Mouse (Mus musculus) limb, embryonic 13.5 days (tissue): ENCODE results near the gene Lrrc31. TPM values are rescaled to one million over a fixed set of nuclear protein-coding genes. Genes with fewer than 3 reads are reported as not detected.

Experiments used
- ATAC-seq: fragments of 200-750 bp; cut with Nextera tagmentation; 2 replicates; pipeline ENCODE4 v1.8.0; 2017; ENCODE audit warnings: low read depth, moderate number of reproducible peaks, moderate TSS enrichment; ENCODE audit not compliant: low FRiP score
- H3K27ac ChIP-seq: fragments of 300-500 bp; sonication (generic); 2 replicates; pipeline ENCODE4 v1.5.1; 2015; ENCODE audit warnings: inconsistent platforms, mild to moderate bottlenecking, moderate library complexity
- H3K27me3 ChIP-seq: fragments of 300-500 bp; sonication (generic); 2 replicates; pipeline ENCODE4 v1.6.1; 2015; ENCODE audit warnings: mild to moderate bottlenecking, inconsistent platforms
- H3K36me3 ChIP-seq: fragments of 300-500 bp; sonication (generic); 2 replicates; pipeline ENCODE4 v1.6.1; 2015; ENCODE audit warnings: inconsistent platforms, mild to moderate bottlenecking, moderate library complexity
- H3K4me1 ChIP-seq: fragments of 300-500 bp; sonication (generic); 2 replicates; pipeline ENCODE4 v1.6.1; 2015; ENCODE audit warnings: inconsistent platforms
- H3K4me2 ChIP-seq: fragments of 300-500 bp; sonication (generic); replicated peaks from 2 replicates; pipeline ENCODE4 v1.6.1; 2015; ENCODE audit warnings: inconsistent platforms, mild to moderate bottlenecking, moderate library complexity
- H3K4me3 ChIP-seq: fragments of 300-500 bp; sonication (generic); 2 replicates; pipeline ENCODE4 v1.5.1; 2015; ENCODE audit warnings: moderate library complexity, mild to moderate bottlenecking, inconsistent platforms
- H3K9ac ChIP-seq: fragments of 300-500 bp; sonication (generic); 2 replicates; pipeline ENCODE4 v1.6.1; 2015; ENCODE audit warnings: mild to moderate bottlenecking, inconsistent platforms
- H3K9me3 ChIP-seq: fragments of 300-500 bp; sonication (generic); 2 replicates; pipeline ENCODE4 v1.6.1; 2016; ENCODE audit warnings: inconsistent platforms
- WGBS: fragments of 180-500 bp; shearing (Covaris S2); methylation state at CpG from one replicate; pipeline ENCODE4 v1.1.7; 2015; 5-methylcytosine and 5-hydroxymethylcytosine counted together
- polyA plus RNA-seq: library from polyadenylated mRNA; unstranded; fragments of >200 nt; fragmentation: Nextera tagmentation; extraction: Ambion mirVana; gene quantifications from 2 replicates; pipeline ENCODE4 v1.2.1, GENCODE M21; 2015

Gene Lrrc31
- polyA plus RNA-seq, 1 experiment from 2014 or later = not detected

DNA sequence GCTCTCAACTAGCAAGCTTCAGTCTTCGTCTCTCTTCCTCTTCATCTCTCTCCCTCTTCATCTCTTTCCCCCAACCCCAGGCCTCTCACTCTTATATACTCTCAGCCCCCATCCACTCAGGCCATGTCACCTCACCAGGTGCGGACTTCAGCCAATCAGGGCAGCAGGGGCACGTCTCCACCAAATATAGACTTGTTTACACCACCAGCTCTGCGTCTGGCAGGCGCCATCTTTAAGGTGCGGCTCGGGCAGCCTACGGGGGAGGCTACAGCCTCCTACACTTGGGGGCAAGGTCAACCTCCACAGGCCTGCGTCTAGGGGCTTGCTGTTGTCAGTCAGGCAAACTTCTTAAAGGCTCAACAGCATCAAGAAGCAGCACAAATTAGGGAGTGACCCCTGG, 41.2 kb downstream of the Lrrc31 start:
- WGBS = 87% methylated on average over 9 of the region's 9 CpGs

DNA sequence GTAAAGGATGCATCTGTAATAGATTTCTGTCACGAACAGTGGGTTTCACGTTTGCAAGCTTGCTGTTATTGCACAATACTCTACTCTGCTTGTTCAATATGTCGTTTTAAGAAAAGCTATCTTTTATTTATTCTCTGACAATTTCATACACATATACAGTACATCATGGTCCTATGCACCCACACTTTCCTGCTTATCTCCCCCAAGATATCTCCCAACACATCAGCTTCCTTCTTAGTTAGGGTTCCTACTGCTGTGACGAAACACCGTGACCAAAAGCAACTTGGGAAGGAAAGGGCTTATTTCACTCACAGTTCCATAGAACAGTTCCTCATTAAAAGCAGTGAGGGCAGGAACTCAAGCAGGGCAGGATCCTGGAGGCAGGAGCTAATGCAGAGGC, 43.7 kb downstream of the Lrrc31 start:
- no peak overlapping the region for H3K9ac ChIP-seq
- H3K9me3 ChIP-seq = no peaks in the 10 kb centered on the region
- WGBS = 85% methylated on average over 5 of the region's 5 CpGs
- H3K4me3 ChIP-seq = no peak overlapping the region
- no peak overlapping the region for H3K27ac ChIP-seq
- H3K27me3 ChIP-seq = peaks cover 12% of the 10 kb centered on the region
- H3K4me1 ChIP-seq = no peaks in the 10 kb centered on the region
- H3K36me3 ChIP-seq = no peaks in the 10 kb centered on the region
- no peak overlapping the region for H3K4me2 ChIP-seq
- ATAC-seq = no peak

More for the DNA sequence above, 41.2 kb downstream of the Lrrc31 start:
- no peak for ATAC-seq
- Histone ChIP-seq H3K4me2 (no peak overlapping the region), H3K9me3 (no peaks in the 10 kb centered on the region), H3K4me3 (no peak overlapping the region), H3K9ac (no peak overlapping the region), H3K27ac (no peak overlapping the region), H3K36me3 (no peaks in the 10 kb centered on the region), H3K4me1 (no peaks in the 10 kb centered on the region), H3K27me3 (no peaks in the 10 kb centered on the region)

DNA sequence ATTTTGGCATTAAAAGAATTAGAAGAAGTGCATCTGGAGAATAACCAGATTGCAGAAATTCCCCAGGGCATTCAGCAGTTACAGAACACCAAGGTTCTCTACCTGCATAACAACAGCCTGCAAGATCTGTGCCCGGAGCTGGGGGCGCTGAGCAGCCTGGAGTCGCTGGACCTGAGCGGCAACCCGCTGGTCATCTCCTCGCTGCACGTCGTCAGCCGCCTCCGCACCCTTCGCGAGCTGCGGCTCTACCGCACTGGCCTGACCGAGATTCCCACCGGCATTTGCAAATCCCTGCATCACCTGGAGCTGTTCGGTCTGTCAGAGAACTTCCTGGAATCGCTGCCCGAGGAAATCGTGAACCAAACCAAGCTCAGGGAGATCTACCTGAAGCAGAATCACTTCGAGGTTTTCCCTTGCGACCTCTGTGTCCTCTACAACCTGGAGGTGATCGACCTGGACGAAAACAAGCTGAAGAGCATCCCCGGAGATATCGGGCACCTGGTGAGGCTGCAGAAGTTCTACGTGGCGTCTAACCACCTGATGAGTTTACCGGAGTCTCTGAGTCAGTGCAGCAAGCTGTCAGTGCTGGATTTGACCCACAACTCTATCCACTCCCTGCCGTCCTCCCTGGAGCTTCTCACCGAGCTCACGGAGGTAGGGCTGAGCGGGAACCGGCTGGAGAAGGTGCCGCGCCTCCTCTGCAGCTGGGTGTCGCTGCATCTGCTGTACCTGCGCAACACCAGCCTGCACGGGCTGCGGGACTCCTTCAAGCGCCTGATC, 49.4 kb downstream of the Lrrc31 start:
- Histone ChIP-seq H3K27me3 (peaks cover 42% of the 10 kb centered on the region), H3K27ac (no peak overlapping the region), H3K9me3 (no peaks in the 10 kb centered on the region), H3K4me3 (peak overlapping the region; percentile 44), H3K36me3 (no peaks in the 10 kb centered on the region), H3K9ac (peak overlapping the region; percentile 57), H3K4me1 (0 out of 2 replicates have a peak, but pooled peaks cover 10% of the 10 kb centered on the region), H3K4me2 (peak overlapping the region; percentile 75)
- ATAC-seq = no peak
- WGBS = under 1% methylated on average over 41 of the region's 41 CpGs

DNA sequence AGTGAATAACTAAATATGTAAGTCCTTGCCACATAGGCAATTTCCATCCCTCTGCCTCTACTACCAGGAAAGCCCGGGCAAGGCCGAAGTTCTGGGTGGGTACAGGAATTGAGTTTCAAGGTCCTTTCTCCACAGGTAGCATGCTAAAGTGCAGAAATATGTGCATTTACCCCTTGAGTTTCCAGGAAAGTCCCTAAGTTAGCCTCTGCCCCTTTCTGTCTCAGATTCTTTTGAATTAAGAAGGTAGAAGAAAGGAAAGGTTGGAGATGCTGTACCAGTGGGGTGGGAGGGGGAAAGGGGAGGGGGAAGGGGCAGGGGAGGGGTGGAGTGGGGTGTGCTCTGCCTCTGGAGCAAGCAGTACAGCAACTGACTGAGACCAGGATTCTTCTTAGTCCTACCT, 51.2 kb downstream of the Lrrc31 start:
- H3K9me3 ChIP-seq = no peaks in the 10 kb centered on the region
- no peak for ATAC-seq
- H3K27ac ChIP-seq = no peak overlapping the region
- WGBS = 96% methylated on average over 2 of the region's 2 CpGs
- H3K4me2 ChIP-seq = no peak overlapping the region
- peaks cover 42% of the 10 kb centered on the region for H3K27me3 ChIP-seq
- H3K4me3 ChIP-seq = no peak overlapping the region
- H3K36me3 ChIP-seq = no peaks in the 10 kb centered on the region
- no peak overlapping the region for H3K9ac ChIP-seq
- H3K4me1 ChIP-seq = 0 out of 2 replicates have a peak, but pooled peaks cover 10% of the 10 kb centered on the region

DNA sequence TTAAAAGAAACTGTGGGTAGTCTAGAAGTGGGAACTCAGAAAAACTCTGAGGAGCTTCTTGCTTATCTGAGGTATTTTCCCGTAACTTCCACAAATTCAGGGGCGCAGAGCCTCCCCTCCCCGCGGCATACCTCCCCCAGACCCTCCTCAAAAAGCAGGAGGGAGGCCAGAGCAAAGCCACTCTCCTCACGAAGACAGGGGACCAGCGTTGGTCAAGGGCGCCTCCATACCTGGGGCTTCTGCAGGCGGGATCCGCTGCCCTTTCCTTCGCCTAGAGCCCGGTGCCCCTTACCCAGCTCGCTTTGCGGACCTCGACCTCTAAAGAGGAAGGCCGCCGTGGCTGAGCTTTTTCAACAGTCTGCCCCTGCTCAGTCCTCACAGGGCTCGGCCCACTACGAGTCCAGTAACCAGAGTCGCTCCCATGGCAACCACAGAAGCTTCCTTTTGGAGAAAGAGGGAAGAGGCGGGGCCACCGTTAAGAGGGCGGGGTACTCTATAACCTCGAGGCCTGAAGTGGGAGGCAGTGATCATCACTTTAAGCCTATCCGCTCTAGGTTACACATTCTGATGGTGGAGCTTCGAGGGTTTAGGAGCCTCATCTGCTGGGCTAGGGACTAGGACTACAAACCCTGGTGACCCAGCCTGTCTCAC, 52.1 kb downstream of the Lrrc31 start, which contains the start of gene Lrrc34:
Gene Lrrc34, minus strand, starts transcription at position 430 of the 651 bp plus-strand sequence.
- H3K9me3 ChIP-seq = no peaks in the 10 kb centered on the region
- peak within 1 kb of the TSS; percentile 40 for H3K4me3 ChIP-seq
- peak within 1 kb of the TSS; percentile 65 for H3K9ac ChIP-seq
- H3K4me1 ChIP-seq = 0 out of 2 replicates have a peak, but pooled peaks cover 10% of the 10 kb centered on the region
- peak; percentile 92 for ATAC-seq
- 2% methylated on average over 25 of the region's 25 CpGs for WGBS
- no peak within 1 kb of the TSS for H3K27ac ChIP-seq
- peaks cover 42% of the 10 kb centered on the region for H3K27me3 ChIP-seq
- peak within 1 kb of the TSS; percentile 74 for H3K4me2 ChIP-seq
- H3K36me3 ChIP-seq = no peaks in the 10 kb centered on the region

DNA sequence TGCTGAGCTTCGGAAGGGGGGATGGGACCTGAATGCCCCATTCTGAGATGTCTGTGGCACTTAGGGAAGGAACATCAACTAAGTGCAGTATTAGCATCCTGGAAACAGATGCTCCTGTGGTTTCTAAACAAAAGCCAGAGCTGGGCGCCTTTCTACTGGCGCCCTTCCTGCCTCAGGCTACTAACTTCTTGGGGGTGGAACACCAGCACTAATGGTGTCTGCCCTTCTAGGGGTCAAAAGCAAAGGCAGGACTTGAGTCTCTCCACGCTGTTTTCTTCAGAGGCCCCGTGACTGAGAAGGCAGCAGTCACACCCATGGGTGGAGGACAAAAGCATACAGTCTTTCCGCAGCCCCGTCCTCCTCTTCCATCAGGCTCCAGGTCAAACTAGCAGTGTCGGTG, 52.9 kb downstream of the Lrrc31 start:
- no peaks in the 10 kb centered on the region for H3K9me3 ChIP-seq
- ATAC-seq = no peak
- H3K36me3 ChIP-seq = no peaks in the 10 kb centered on the region
- H3K4me2 ChIP-seq = peak overlapping the region; percentile 74; the same call in 1 of the 2 replicates
- H3K27me3 ChIP-seq = peaks cover 38% of the 10 kb centered on the region
- no peak overlapping the region for H3K4me3 ChIP-seq
- H3K4me1 ChIP-seq = 0 out of 2 replicates have a peak, but pooled peaks cover 10% of the 10 kb centered on the region
- no peak overlapping the region for H3K9ac ChIP-seq
- 47% methylated on average over 8 of the region's 8 CpGs for WGBS
- no peak overlapping the region for H3K27ac ChIP-seq

DNA sequence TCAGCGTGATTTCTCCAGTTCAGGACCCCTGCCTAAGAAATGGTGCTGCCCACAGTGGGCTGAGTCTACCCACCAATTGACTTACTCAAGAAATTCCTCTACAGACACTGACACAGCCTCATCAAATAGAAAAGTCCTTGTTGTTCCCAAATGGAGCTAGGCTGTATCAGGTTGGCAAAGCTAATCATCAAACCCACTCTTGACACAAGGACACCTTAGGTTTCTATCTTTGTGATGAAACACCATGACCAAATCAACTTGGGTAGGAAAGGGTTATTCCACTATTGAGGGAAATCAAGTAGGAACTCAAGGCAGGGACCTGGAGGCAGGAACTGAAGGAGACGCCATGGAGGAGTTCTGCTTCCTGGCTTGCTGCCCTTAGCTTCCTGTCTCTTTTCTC, 55.4 kb downstream of the Lrrc31 start, which contains the start of gene Lrriq4:
Gene Lrriq4, plus strand, starts transcription at position 301 of the 400 bp plus-strand sequence.
- H3K9ac ChIP-seq = no peak within 1 kb of the TSS
- H3K27me3 ChIP-seq = peaks cover 13% of the 10 kb centered on the region
- H3K4me1 ChIP-seq = 0 out of 2 replicates have a peak, but pooled peaks cover 6% of the 10 kb centered on the region
- ATAC-seq = no peak
- no peak within 1 kb of the TSS for H3K4me2 ChIP-seq
- H3K9me3 ChIP-seq = no peaks in the 10 kb centered on the region
- no peaks in the 10 kb centered on the region for H3K36me3 ChIP-seq
- no peak within 1 kb of the TSS for H3K27ac ChIP-seq
- WGBS = 63% methylated on average over 2 of the region's 2 CpGs
- no peak within 1 kb of the TSS for H3K4me3 ChIP-seq

DNA sequence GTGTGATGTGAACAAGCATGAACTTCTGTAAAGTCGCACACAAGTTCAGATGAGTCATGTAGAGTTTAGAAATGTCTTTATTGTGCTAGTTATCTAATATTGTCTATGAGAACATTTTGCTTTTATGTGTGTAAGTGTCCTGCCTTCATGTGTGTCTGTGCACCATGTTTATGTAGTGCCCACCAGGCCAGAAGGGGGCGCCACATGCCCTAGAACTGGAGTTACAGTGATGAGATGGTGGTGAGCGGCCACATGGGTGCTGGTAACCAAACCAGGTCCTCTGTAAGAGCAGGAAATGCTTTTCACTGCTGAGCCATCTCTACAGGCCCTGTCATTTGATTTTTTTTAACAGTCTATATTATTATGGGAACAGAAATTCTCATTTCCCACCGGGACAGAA, 64.0 kb downstream of the Lrrc31 start:
- no peaks in the 10 kb centered on the region for H3K9me3 ChIP-seq
- no peak overlapping the region for H3K4me3 ChIP-seq
- H3K4me2 ChIP-seq = no peak overlapping the region
- no peaks in the 10 kb centered on the region for H3K27me3 ChIP-seq
- no peak overlapping the region for H3K27ac ChIP-seq
- no peak overlapping the region for H3K9ac ChIP-seq
- no peak for ATAC-seq
- WGBS = 86% methylated on average over 4 of the region's 4 CpGs
- no peaks in the 10 kb centered on the region for H3K36me3 ChIP-seq
- no peaks in the 10 kb centered on the region for H3K4me1 ChIP-seq

DNA sequence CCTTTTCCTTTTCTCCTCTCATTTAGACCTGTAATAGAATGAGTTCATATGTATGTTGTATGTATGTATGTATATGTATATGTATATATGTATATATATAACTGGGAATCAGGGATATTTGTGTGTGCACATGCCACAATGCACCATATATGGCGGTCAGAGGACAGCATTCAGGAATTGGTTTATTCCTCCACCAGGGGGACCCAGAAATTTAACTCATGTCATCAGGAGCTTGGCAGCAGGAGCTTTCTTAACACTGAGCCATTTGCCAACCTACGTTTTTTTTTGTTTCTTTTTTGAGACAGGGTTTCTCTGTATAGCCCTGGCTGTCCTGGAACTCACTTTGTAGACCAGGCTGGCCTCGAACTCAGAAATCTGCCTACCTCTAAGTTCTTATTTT, 66.0 kb downstream of the Lrrc31 start:
- Histone ChIP-seq H3K4me2 (no peak overlapping the region), H3K4me1 (no peaks in the 10 kb centered on the region), H3K36me3 (no peaks in the 10 kb centered on the region), H3K27me3 (no peaks in the 10 kb centered on the region), H3K27ac (no peak overlapping the region), H3K9ac (no peak overlapping the region), H3K4me3 (no peak overlapping the region), H3K9me3 (no peaks in the 10 kb centered on the region)
- ATAC-seq = no peak
- 59% methylated on average over 3 of the region's 3 CpGs for whole genome bisulfite sequencing

Other genes with a start within 250 kb of the Lrrc31 start
- gene Mecom, start 151.8 kb downstream of the Lrrc31 start, polyA plus RNA-seq = 87.4 and 90.7 TPM in 2 replicates
- gene Actrt3, start 99.9 kb downstream of the Lrrc31 start, polyA plus RNA-seq = 0.11 TPM in 1 of 2 replicates, not detected in the other
- gene Mynn, start 97.8 kb downstream of the Lrrc31 start, polyA plus RNA-seq = 35.6 and 38.0 TPM in 2 replicates
- gene Lrriq4, start 55.3 kb downstream of the Lrrc31 start, polyA plus RNA-seq = not detected in 2 replicates
- gene Lrrc34, start 52.0 kb downstream of the Lrrc31 start, polyA plus RNA-seq = 1.3 and 1.7 TPM in 2 replicates
- gene Samd7, start 46.5 kb upstream of the Lrrc31 start, polyA plus RNA-seq = not detected in 2 replicates
- 97.3 and 103 TPM in 2 replicates for gene Sec62, start 93.0 kb upstream of the Lrrc31 start, polyA plus RNA-seq
- gene Gpr160, start 156.1 kb upstream of the Lrrc31 start, polyA plus RNA-seq = 1.4 and 3.1 TPM in 2 replicates